Mouse (Mus musculus): ENCODE measurements around the gene Fbn1. TPM values are rescaled to one million over a fixed set of nuclear protein-coding genes. Genes with fewer than 3 reads are reported as not detected.

The Fbn1 gene
- total RNA-seq, 2 experiments from 2014 or later = 12.8 to 35.3 TPM

DNA sequence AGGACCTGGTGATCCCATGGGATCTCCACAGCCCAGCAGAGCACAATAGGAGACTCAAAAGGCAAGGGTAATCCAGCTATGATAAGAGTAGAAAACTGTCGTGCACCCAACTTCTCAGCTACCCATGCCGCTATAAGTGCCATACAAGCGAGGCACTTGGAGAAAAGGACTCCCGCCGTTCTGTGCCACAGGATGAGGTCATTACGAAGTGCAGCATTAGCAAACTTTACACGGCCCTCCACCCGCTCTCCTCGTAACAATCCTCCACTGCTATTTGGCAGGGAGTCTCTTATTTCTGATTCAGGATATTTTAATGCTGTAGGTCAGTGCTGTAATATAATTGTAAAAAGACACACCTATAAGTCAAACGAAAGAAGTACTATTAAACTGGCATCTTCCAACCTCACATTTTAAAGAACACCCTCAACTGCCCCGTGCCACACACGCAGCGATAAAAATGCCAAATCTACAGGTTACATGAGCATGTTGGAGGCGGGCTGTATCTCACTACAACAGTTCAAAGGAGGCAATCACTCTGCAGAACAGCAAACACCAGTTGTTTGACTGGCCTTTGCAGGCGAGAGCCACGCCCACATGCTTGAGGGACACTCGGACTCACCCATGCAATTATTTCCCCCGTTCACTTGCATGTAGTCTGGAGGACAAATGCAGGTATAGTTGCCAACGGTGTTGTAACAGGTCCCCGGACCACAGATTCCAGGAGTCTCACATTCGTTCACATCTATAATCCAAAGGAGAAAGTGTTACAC lies 165.4 kb downstream of the Fbn1 start:
- DNase-seq (ENCODE audit: low spot score in 2 of 2) = no peak

- DNase-seq (ENCODE audit: low spot score in 2 of 2) = no peak
These were observed 167.4 kb downstream of the Fbn1 start for GRCm38 (mm10) chr2:125340381-125340780.

DNA sequence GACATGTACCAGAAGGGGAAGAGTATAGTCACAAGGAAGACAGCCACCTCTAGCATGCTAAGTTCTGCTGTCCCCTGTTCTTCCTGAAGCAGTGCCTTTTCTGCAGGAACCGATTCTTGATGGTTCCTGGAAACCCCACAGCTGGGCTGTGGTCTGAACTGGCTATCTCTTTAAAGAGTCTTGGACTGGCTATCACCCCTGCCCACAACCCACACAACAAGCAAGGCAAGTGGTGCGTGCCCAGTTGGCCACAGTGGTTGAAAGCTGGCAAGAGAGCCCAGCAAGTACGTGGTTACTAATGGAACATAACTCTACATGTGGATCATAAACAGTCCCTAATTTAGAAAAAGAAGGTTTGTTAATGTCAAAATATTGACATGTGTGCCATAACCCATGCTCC lies 170.6 kb downstream of the Fbn1 start:
- DNase-seq (ENCODE audit: low spot score in 2 of 2) = no peak

DNA sequence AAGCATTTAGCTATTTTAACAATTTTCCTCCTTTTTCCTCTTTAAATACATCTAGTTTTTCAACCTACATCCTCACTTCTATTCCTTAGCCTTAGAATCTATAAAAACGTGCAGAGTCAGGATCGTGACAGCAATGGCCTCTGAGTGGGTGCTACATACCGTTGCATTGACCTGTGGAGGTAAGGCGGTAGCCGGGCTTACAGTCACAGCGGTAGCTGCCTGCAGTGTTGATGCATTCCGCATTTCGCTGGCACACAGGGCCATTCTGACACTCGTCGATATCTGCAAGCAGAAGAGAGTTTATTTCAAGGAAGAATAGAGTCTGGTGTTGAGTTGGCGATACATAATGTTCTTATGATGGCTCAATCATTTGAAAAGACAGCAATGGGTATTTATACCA lies 172.6 kb downstream of the Fbn1 start:
- no peak for DNase-seq (ENCODE audit: low spot score in 2 of 2)

DNA sequence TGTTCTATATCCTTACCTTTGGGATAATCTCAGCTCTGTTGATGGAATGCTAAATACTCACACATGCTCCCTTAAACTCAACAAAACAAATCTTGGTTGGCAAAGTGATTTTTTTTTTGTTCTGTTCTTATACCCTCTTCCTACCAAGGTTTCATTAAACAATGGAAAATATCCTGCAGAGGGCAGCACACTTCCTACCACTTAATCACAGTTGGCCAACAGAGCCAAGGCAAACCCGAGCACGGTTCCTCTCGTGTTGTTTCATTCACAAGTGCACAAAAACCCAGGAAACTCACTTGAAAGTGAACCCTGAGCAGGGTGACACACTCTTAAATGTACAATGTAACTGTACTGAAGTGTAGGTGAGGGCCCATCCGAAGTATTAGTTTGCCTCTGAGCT lies 173.6 kb downstream of the Fbn1 start:
- DNase-seq (ENCODE audit: low spot score in 2 of 2) = no peak

DNA sequence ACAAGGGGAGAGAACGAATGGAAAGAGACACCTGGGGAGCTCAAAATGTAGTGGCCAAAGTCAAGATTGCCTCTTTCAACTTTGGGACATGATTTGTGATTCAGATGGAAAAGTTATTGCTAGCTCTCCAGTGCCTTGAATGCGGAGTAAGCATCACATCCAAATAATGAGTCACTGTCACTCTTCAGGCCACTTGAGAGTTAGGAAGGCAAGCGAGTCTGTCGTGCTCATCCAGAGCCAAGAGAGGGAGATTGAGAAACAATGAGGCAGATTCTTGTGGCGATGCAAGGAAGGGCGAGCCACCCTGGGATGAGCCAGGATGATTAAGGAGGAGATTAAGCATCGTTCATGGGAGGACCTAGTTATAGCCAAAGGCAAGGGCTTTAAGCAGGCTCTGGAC lies 176.2 kb downstream of the Fbn1 start:
- no peak for DNase-seq (ENCODE audit: low spot score in 2 of 2)

DNA sequence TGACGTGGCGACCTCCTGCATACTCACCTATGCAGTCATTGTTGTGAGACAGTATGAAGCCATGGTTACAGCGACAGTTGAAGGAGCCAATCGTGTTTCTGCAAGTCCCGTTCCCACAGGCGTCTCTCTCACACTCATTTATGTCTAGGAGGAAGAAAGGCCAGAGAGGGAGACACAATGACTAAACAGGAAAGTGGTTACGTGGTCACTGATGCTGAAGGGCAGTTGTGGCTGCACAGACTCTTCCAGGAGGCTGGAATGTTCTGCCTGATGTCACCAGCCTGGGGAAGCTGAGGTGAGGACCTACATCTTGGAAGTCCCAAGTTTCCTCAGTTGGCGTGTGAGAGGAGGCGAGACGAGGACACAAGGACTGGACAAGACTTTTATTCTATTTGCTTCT lies 177.3 kb downstream of the Fbn1 start:
- DNase-seq (ENCODE audit: low spot score in 2 of 2) = no peak

DNA sequence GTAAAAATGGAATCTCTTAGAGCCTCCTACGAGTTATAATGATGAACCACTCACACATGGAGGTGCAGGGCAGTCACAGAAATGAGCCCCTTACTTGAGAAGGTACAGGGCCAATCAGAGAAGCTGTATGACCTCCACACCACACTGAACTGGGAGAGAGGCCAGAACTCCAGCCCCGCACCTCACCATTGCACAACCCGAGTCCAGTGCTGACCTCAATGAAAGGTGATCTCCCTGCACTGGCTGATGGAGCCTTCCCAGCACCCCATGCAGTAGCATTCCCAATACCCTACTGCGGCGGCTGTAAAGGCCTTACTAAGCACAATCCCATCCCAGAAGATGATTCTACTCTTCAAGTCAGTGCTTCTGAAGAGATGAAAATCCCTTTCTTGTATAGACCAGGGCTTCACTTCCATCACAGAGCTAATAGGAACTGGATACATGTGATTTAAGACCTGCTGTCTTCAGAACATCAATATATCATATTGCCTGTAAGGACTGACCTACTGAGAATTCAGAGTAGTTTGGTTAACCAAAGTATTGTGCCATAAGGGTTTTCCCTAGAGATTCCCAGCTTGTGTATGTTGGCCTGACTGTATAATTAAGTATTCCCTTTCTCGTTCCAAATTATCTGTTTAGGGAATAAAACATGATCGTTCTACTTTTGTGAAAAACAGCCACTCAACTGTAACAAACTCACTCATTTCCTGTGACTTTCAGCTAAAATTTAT lies 182.5 kb downstream of the Fbn1 start:
- DNase-seq (ENCODE audit: low spot score in 2 of 2) = no peak

DNA sequence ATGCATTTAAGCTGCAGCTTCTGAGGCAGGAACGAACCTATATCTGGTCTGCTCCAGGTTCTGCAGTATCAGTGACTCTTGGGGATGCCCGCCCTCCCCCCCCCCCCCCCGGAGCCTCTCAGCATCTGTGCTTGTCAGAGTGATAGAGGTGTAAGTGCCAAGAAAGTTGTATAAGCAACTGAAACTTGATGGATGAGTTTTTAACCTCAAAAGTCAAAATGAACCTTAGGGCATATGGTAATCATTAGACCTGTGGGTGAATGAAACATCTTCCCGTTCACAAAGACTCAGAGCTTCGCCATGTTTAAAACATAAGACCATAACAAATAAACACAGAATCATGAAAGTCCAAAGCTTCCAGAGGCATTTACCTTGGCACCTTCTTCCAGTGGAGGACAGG lies 183.3 kb downstream of the Fbn1 start:
- DNase-seq (ENCODE audit: low spot score in 2 of 2) = no peak

DNA sequence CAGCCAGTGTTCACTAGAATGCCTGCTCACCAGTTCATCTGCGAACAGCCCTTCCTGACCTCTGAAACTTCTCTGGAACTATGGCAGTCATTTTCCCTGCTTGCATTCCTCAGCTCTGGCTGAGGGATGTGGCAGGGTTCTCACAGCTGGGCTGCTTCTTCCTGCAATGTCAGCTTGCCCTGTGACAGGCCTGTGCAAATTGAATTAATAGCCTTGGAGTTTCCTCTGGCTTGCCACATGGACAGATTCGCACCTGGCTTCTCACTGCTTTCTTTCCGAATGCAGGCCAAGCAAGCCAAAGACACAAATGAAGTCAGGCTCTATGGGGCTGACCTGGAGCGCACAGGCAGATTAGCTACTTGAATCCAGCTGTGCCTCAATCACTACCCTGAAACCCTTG lies 184.4 kb downstream of the Fbn1 start:
- DNase-seq (ENCODE audit: low spot score in 2 of 2) = no peak

- DNase-seq (ENCODE audit: low spot score in 2 of 2) = no peak
These were observed 185.2 kb downstream of the Fbn1 start for GRCm38 (mm10) chr2:125322581-125322980.

- no peak for DNase-seq (ENCODE audit: low spot score in 2 of 2)
These were observed 186.7 kb downstream of the Fbn1 start for GRCm38 (mm10) chr2:125321071-125321470.

DNA sequence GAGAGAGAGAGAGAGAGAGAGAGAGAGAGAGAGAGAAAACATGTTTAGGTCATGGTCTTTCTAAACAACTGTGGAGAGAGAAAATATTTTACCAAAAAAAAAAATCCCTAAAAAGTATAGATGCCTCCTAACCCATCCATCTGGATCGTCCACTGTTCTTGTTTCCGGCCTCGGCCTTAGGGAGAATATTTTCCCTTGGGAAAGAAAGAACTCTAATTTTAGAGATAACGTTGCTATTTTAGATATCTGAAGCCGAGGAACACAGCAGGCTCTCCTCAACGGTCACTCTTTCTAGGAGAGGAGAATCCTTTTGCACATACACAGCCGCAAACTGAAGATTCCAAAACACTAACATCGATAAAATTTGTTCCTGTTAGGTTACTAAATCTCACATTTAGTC lies 188.1 kb downstream of the Fbn1 start:
- DNase-seq (ENCODE audit: low spot score in 2 of 2) = no peak

GRCm38 (mm10) chr2:125318371-125319061 lies 189.3 kb downstream of the Fbn1 start:
- DNase-seq (ENCODE audit: low spot score in 2 of 2) = no peak

DNA sequence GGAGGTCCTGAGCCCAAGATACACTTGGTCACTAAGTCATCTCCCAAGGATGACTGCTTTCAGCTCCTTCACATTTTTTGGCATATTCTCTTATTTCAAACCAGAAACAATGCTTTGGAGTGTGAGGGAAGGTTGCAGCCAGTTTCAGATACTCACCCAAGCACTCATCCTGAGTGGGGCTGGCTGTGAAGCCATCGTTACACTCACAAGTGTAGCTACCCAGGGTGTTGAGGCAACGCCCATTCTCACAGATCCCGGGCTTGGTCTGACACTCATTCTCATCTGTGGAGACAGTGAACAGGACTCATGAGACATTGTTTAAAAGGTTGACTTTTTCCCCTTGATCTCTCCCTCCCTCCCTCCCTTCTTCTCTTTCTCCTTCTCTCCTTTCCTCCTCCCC lies 192.6 kb downstream of the Fbn1 start:
- no peak for DNase-seq (ENCODE audit: low spot score in 2 of 2)

GRCm38 (mm10) chr2:125314169-125314925 lies 193.4 kb downstream of the Fbn1 start:
- no peak for DNase-seq (ENCODE audit: low spot score in 2 of 2)

- no peak for DNase-seq (ENCODE audit: low spot score in 2 of 2)
These were observed 198.1 kb downstream of the Fbn1 start for GRCm38 (mm10) chr2:125309710-125310109.

- no peak for DNase-seq (ENCODE audit: low spot score in 2 of 2)
These were observed 202.1 kb downstream of the Fbn1 start for GRCm38 (mm10) chr2:125305671-125306070.

GRCm38 (mm10) chr2:125304746-125305145 lies 203.0 kb downstream of the Fbn1 start:
- no peak for DNase-seq (ENCODE audit: low spot score in 2 of 2)

- DNase-seq (ENCODE audit: low spot score in 2 of 2) = no peak
These were observed 203.9 kb downstream of the Fbn1 start for GRCm38 (mm10) chr2:125303764-125304384.

- no peak for DNase-seq (ENCODE audit: low spot score in 2 of 2)
These were observed 205.2 kb downstream of the Fbn1 start for GRCm38 (mm10) chr2:125302625-125302924.
